ENCODE assay signal across 12 mouse cellular contexts in genomic region chrX:106092939-106093338, GRCm38 (mm10). TPM values are rescaled to one million over a fixed set of nuclear protein-coding genes. Genes with fewer than 3 reads are reported as not detected.
A peak's percentile ranks its signal among the peaks of the same experiment; 100 is the strongest.
DNase-seq lines count a peak whose midpoint lies in the region; ATAC-seq and TF ChIP-seq lines count a peak whose summit lies in the region.
"Had no signal": no experiment of that assay in that cellular context is flagged by ENCODE, and none has a peak within 500 bp of the region (broad histone marks: within the 10 kb centered on the region; RNA-seq: fewer than 3 reads in every experiment).

No protein-coding gene starts in this region.

- no peak for DNase-seq in forebrain, embryonic 11.5 days (ENCODE audit: low spot score)
- DNase-seq in kidney, postnatal 0 days (ENCODE audit: low spot score) = no peak
- DNase-seq in kidney, adult 2 months = no peak
- DNase-seq in embryo, embryonic 9.5 days (ENCODE audit: extremely low spot score) = peak; percentile 19
- DNase-seq in thymus, adult 18-20 months = no peak
- no peak for DNase-seq in spleen, postnatal 10 days (ENCODE audit: low spot score in 2 of 2)
- DNase-seq: cerebellum, postnatal 25 days; lung, postnatal 14 days had no signal

- no peaks in the 10 kb centered on the region for H3K4me1 ChIP-seq in forebrain, embryonic 11.5 days (replicated peaks; ENCODE audit: control insufficient read depth, insufficient read depth, low read length)
- no peaks in the 10 kb centered on the region for H3K4me1 ChIP-seq in forebrain, embryonic 16.5 days (replicated peaks; ENCODE audit: control insufficient read depth, insufficient read depth, low read length)
- H3K4me1 ChIP-seq in kidney, postnatal 0 days (replicated peaks; ENCODE audit: insufficient read depth, low read length) = no peaks in the 10 kb centered on the region
- H3K4me1 ChIP-seq in kidney, adult 2 months (ENCODE audit: control insufficient read depth, insufficient read depth, low read length) = no peaks in the 10 kb centered on the region
- 0 out of 2 replicates have a peak, but pooled peaks cover 7% of the 10 kb centered on the region for H3K4me1 ChIP-seq in midbrain, embryonic 13.5 days (replicated peaks)
- H3K4me1 ChIP-seq: stomach, embryonic 15.5 days had no signal

- no peak for TF ChIP-seq POLR2A in kidney, adult 2 months (IDR thresholded peaks at IDR 0.05; ENCODE audit: low read depth, low read length)

- no peak overlapping the region for H3K4me3 ChIP-seq in forebrain, embryonic 11.5 days (ENCODE audit: low read depth, low read length)
- no peak overlapping the region for H3K4me3 ChIP-seq in forebrain, embryonic 16.5 days (replicated peaks; ENCODE audit: low read length)
- no peak overlapping the region for H3K4me3 ChIP-seq in kidney, postnatal 0 days (replicated peaks; ENCODE audit: low read depth, low read length)
- H3K4me3 ChIP-seq in kidney, adult 2 months (ENCODE audit: insufficient read depth, low read depth, low read length) = no peak overlapping the region
- H3K4me3 ChIP-seq in midbrain, embryonic 13.5 days (replicated peaks) = no peak overlapping the region
- H3K4me3 ChIP-seq: stomach, embryonic 15.5 days had no signal

- no peak overlapping the region for H3K9ac ChIP-seq in forebrain, embryonic 11.5 days (ENCODE audit: low read length)
- H3K9ac ChIP-seq in forebrain, embryonic 16.5 days (replicated peaks; ENCODE audit: low read depth, low read length) = no peak overlapping the region
- no peak overlapping the region for H3K9ac ChIP-seq in kidney, postnatal 0 days (ENCODE audit: low read depth, low read length)
- H3K9ac ChIP-seq in midbrain, embryonic 13.5 days (replicated peaks) = no peak overlapping the region
- H3K9ac ChIP-seq: stomach, embryonic 15.5 days had no signal

- TF ChIP-seq CTCF in kidney, postnatal 0 days (IDR thresholded peaks at IDR 0.05; ENCODE audit: low read depth) = no peak
- no peak for TF ChIP-seq CTCF in kidney, adult 2 months (conservative IDR thresholded peaks at IDR 0.05; ENCODE audit: insufficient read depth, insufficient read length, low read depth, low read length)

- H3K9me3 ChIP-seq in forebrain, embryonic 11.5 days (ENCODE audit: control insufficient read depth, low read length) = no peaks in the 10 kb centered on the region
- no peaks in the 10 kb centered on the region for H3K9me3 ChIP-seq in forebrain, embryonic 16.5 days (ENCODE audit: control insufficient read depth, low read length)
- H3K9me3 ChIP-seq in kidney, postnatal 0 days (replicated peaks; ENCODE audit: low read length) = no peaks in the 10 kb centered on the region
- H3K9me3 ChIP-seq in midbrain, embryonic 13.5 days = no peaks in the 10 kb centered on the region
- H3K9me3 ChIP-seq: stomach, embryonic 15.5 days had no signal

- WGBS in forebrain, embryonic 11.5 days = 28% methylated on average over 5 of the region's 5 CpGs
- 11% methylated on average over 4 of the region's 5 CpGs for WGBS in forebrain, embryonic 16.5 days
- 32% methylated on average over 5 of the region's 5 CpGs for WGBS in kidney, postnatal 0 days
- WGBS in kidney, adult 2 months = 36% methylated on average over 5 of the region's 5 CpGs
- 28% methylated on average over 5 of the region's 5 CpGs for WGBS in midbrain, embryonic 13.5 days

- ATAC-seq in forebrain, embryonic 11.5 days (replicated peaks; ENCODE audit: low FRiP score) = peak; percentile 64
- ATAC-seq in forebrain, embryonic 16.5 days = no peak
- ATAC-seq in kidney, postnatal 0 days (replicated peaks; ENCODE audit: low FRiP score, low read depth) = 0 out of 2 replicates have a peak, but pooled peaks have one; percentile 46
- 0 out of 2 replicates have a peak, but pooled peaks have one; percentile 50 for ATAC-seq in midbrain, embryonic 13.5 days
- ATAC-seq: hindbrain, postnatal 0 days had no signal

- H3K27ac ChIP-seq in forebrain, embryonic 11.5 days (ENCODE audit: low read depth, low read length) = peak overlapping the region; percentile 37; the same call in 1 of the 2 replicates
- H3K27ac ChIP-seq in forebrain, embryonic 16.5 days (ENCODE audit: low read length) = no peak overlapping the region
- peak overlapping the region; percentile 64 for H3K27ac ChIP-seq in kidney, postnatal 0 days
- H3K27ac ChIP-seq in kidney, adult 2 months (ENCODE audit: insufficient read depth, low read depth, low read length) = no peak overlapping the region
- no peak overlapping the region for H3K27ac ChIP-seq in midbrain, embryonic 13.5 days
- H3K27ac ChIP-seq: hindbrain, postnatal 0 days; stomach, embryonic 15.5 days had no signal

- H3K36me3 ChIP-seq in forebrain, embryonic 11.5 days (ENCODE audit: control insufficient read depth, insufficient read depth, low read length) = no peaks in the 10 kb centered on the region
- no peaks in the 10 kb centered on the region for H3K36me3 ChIP-seq in forebrain, embryonic 16.5 days (ENCODE audit: control insufficient read depth, insufficient read depth)
- no peaks in the 10 kb centered on the region for H3K36me3 ChIP-seq in kidney, postnatal 0 days (ENCODE audit: insufficient read depth, low read length)
- no peaks in the 10 kb centered on the region for H3K36me3 ChIP-seq in kidney, adult 2 months (ENCODE audit: control insufficient read depth, insufficient read depth, low read length)
- no peaks in the 10 kb centered on the region for H3K36me3 ChIP-seq in midbrain, embryonic 13.5 days
- H3K36me3 ChIP-seq: stomach, embryonic 15.5 days had no signal

- H3K4me2 ChIP-seq in forebrain, embryonic 11.5 days (ENCODE audit: low read depth, low read length, severe bottlenecking) = no peak overlapping the region
- no peak overlapping the region for H3K4me2 ChIP-seq in forebrain, embryonic 16.5 days (ENCODE audit: low read length)
- H3K4me2 ChIP-seq in kidney, postnatal 0 days (ENCODE audit: low read length) = 0 out of 2 replicates have a peak overlapping the region, but pooled peaks have one; percentile 30
- no peak overlapping the region for H3K4me2 ChIP-seq in midbrain, embryonic 13.5 days (replicated peaks)
- H3K4me2 ChIP-seq: stomach, embryonic 15.5 days had no signal

- no peaks in the 10 kb centered on the region for H3K27me3 ChIP-seq in forebrain, embryonic 11.5 days (ENCODE audit: control insufficient read depth, insufficient read depth, low read length)
- H3K27me3 ChIP-seq in forebrain, embryonic 16.5 days (replicated peaks; ENCODE audit: control insufficient read depth, insufficient read depth, low read length) = no peaks in the 10 kb centered on the region
- no peaks in the 10 kb centered on the region for H3K27me3 ChIP-seq in kidney, postnatal 0 days (ENCODE audit: insufficient read depth, low read length)
- H3K27me3 ChIP-seq in kidney, adult 2 months (replicated peaks; ENCODE audit: control insufficient read depth, insufficient read depth, low read length) = no peaks in the 10 kb centered on the region
- peaks cover 7% of the 10 kb centered on the region; the same call in 1 of the 2 replicates for H3K27me3 ChIP-seq in midbrain, embryonic 13.5 days
- H3K27me3 ChIP-seq: stomach, embryonic 15.5 days had no signal

RNA-seq across cellular contexts. Expression of gene Tlr13, which starts 50.1 kb away (rescaled TPM):
- polyA plus RNA-seq in forebrain, embryonic 11.5 days (2014; fragmentation: Nextera tagmentation; extraction: Ambion mirVana) = 0.12 and 0.41 TPM in 2 replicates
- 0.30 and 0.36 TPM in 2 replicates for polyA plus RNA-seq in forebrain, embryonic 16.5 days (2015; fragmentation: Nextera tagmentation; extraction: Ambion mirVana)
- polyA plus RNA-seq in kidney, postnatal 0 days (2015; fragmentation: Nextera tagmentation; extraction: Ambion mirVana) = 0.59 and 0.62 TPM in 2 replicates
- 0.31 and 0.48 TPM in 2 replicates for polyA plus RNA-seq in kidney, adult 2 months (2012; rRNA removed)
- 0.17 and 0.21 TPM in 2 replicates for polyA plus RNA-seq in midbrain, embryonic 13.5 days (2015; fragmentation: Nextera tagmentation; extraction: Ambion mirVana)

Comparison
In these comparisons a context has a peak if more than half of its experiments do, and no peak if none do; other contexts are left out.
1. H3K27ac ChIP-seq: peak in forebrain, embryonic 11.5 days (single experiment) and kidney, postnatal 0 days (single experiment); none in forebrain, embryonic 16.5 days (single experiment), kidney, adult 2 months (single experiment) and midbrain, embryonic 13.5 days (single experiment).